Mouse (Mus musculus) heart, adult 2 months (tissue): Measurements from ENCODE around the gene Car15. TPM values are rescaled to one million over a fixed set of nuclear protein-coding genes. Genes with fewer than 3 reads are reported as not detected.

Experiments
- DNase-seq, 2 experiments: peaks; one replicate each; pipeline ENCODE4 v3.0.0; 2021
- H3K27ac ChIP-seq: fragments of 200-600 bp; 2 replicates; pipeline ENCODE4 v1.8.1; 2022
- H3K27me3 ChIP-seq: fragments of 200-500 bp; 2 replicates; pipeline ENCODE4 v1.6.1; 2012; ENCODE audit warnings: mild to moderate bottlenecking, low read length, inconsistent platforms, mixed read lengths; ENCODE audit not compliant: control insufficient read depth, insufficient read depth
- H3K36me3 ChIP-seq: fragments of 200-500 bp; 2 replicates; pipeline ENCODE4 v1.6.1; 2012; ENCODE audit warnings: low read length, inconsistent platforms; ENCODE audit not compliant: control insufficient read depth, insufficient read depth
- H3K4me1 ChIP-seq: fragments of 200-500 bp; 2 replicates; pipeline ENCODE4 v1.6.1; 2011; ENCODE audit warnings: low read length; ENCODE audit not compliant: control insufficient read depth, insufficient read depth
- H3K4me3 ChIP-seq: fragments of 200-600 bp; 2 replicates; pipeline ENCODE4 v1.8.1; 2022
- H3K79me2 ChIP-seq: fragments of 200-500 bp; replicated peaks from 2 replicates; pipeline ENCODE4 v1.6.1; 2012; ENCODE audit warnings: mild to moderate bottlenecking, inconsistent platforms, low read length, moderate library complexity, mixed read lengths; ENCODE audit not compliant: control insufficient read depth, insufficient read depth
- H3K9ac ChIP-seq: fragments of 200-500 bp; 2 replicates; pipeline ENCODE4 v1.6.1; 2012; ENCODE audit warnings: low read depth, mild to moderate bottlenecking, control low read depth, inconsistent platforms, low read length, mixed read lengths
- CTCF ChIP-seq: fragments of 200-600 bp; IDR thresholded peaks from 2 replicates; pipeline ENCODE4 v1.8.1; 2022; ENCODE audit warnings: antibody characterized with exemption, mild to moderate bottlenecking, moderate library complexity
- EP300 ChIP-seq: fragments of 200-500 bp; IDR thresholded peaks from 2 replicates; pipeline ENCODE4 v1.6.1; 2011; ENCODE audit warnings: low read depth, low read length, control low read depth; ENCODE audit not compliant: insufficient read depth
- POLR2A ChIP-seq: fragments of 200-500 bp; IDR thresholded peaks from 2 replicates; pipeline ENCODE4 v1.6.1; 2011; ENCODE audit warnings: mild to moderate bottlenecking, low read depth, low read length, control low read depth; ENCODE audit not compliant: insufficient read depth
- WGBS: fragments of 180-500 bp; shearing (Covaris S2); methylation state at CpG from one replicate; pipeline ENCODE4 v1.1.7; 2018; 5-methylcytosine and 5-hydroxymethylcytosine counted together
- intact Hi-C: fragments of 180-260 bp; cut with DNase I; formaldehyde crosslinking; loops from one replicate; pipeline ENCODE4 v1.15.1; 2025
- polyA plus RNA-seq: library from polyadenylated mRNA; depleted of rRNA; stranded (reverse); fragments of >200 nt; gene quantifications from 2 replicates; pipeline ENCODE4 v1.2.3, GENCODE M21; 2012; rRNA removed
- total RNA-seq, 2 experiments: library from RNA; stranded (reverse); gene quantifications; 2 replicates each; pipeline ENCODE4 v1.2.3; 2021

Gene Car15
- total and polyA plus RNA-seq, 3 experiments = 1.6 to 5.2 (median 2.9) TPM

DNA sequence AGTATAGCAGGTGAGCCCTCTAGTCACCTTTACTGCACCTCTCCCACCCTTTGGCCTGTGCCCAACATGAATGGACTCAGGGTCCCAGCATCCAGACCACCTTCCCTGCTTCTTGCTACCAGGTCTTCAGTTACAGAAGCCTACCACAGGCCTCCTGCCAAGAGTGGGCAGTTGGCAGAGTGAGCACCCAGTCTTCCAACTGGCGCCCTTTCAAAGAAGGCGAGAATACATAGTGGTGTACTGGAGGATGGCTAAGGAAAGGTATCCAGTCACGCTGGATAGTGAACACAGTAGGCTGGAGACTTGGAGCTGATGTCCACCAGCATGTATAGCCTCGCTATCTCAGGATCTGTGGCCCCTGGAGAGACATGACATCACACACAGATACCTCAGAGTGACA is 44.1 kb downstream of the Car15 start:
- intact Hi-C loops = no loop called here
- Histone ChIP-seq H3K27me3 (0 out of 2 replicates have a peak, but pooled peaks cover 1% of the 10 kb centered on the region), H3K79me2 (no peaks in the 10 kb centered on the region), H3K36me3 (no peaks in the 10 kb centered on the region), H3K27ac (no peak overlapping the region), H3K9ac (no peak overlapping the region), H3K4me1 (no peaks in the 10 kb centered on the region), H3K4me3 (no peak overlapping the region)
- WGBS = 85% methylated on average over 4 of the region's 4 CpGs
- TF ChIP-seq POLR2A (no peak), CTCF (no peak), EP300 (no peak)
- DNase-seq = no peak

DNA sequence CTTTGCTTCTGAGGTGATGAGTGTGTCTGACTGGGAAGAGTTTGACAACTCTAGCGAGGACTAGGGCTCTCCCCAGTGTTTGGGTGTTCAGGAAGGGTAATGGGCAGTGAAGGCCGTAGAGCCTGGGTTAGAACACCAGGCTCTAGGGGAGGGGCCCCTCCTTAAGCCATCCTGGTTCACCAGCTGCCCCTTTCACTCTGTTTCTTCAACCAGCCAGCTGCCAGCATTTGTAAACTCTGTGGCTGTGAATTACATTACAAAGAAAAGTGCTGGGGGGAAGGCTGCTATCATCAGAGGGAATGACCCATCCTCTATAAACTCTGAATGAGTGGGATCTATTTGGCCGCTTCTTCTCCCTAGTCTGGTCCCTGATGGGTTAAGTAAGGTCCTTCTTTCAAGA is 45.4 kb downstream of the Car15 start:
- no peak for TF ChIP-seq POLR2A
- TF ChIP-seq EP300 = no peak
- no peak for TF ChIP-seq CTCF
- Histone ChIP-seq H3K79me2 (no peaks in the 10 kb centered on the region), H3K27me3 (0 out of 2 replicates have a peak, but pooled peaks cover 1% of the 10 kb centered on the region), H3K27ac (no peak overlapping the region), H3K36me3 (no peaks in the 10 kb centered on the region), H3K9ac (no peak overlapping the region), H3K4me1 (no peaks in the 10 kb centered on the region), H3K4me3 (no peak overlapping the region)
- no peak for DNase-seq
- WGBS = 85% methylated on average over 3 of the region's 3 CpGs
- intact Hi-C loops = no loop called here

DNA sequence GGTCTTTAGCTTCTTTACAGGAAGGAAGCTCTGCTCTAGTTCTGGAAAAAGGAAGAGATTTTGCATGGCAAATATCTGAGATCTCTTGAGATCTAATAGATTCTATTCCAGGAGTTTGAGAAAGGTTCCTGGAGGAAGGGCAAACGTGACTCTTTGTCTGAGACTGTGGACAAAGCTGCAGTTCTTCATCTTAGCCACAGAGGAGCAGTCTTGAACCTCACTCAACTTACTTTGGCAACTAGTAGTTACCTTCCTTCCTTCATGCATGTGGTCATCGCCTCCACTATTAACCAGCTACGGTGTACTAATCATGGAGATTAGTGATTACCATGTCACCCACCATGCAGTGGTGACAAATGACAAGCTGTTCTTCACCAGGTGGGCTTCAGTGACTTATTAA is 52.8 kb downstream of the Car15 start:
- Histone ChIP-seq H3K4me1 (no peaks in the 10 kb centered on the region), H3K27me3 (no peaks in the 10 kb centered on the region), H3K36me3 (0 out of 2 replicates have a peak, but pooled peaks cover 1% of the 10 kb centered on the region), H3K4me3 (no peak overlapping the region), H3K27ac (no peak overlapping the region), H3K9ac (no peak overlapping the region), H3K79me2 (no peaks in the 10 kb centered on the region)
- intact Hi-C loops = loop anchor here (2.0 kb wide), 1 partner anchor 27 kb away; no protein-coding TSS in a partner anchor
- TF ChIP-seq CTCF (peak; percentile 73), POLR2A (no peak)
- DNase-seq = no peak
- WGBS = 46% methylated on average over 3 of the region's 3 CpGs

Other genes starting within 250 kb of the Car15 start
- 10 to 100 TPM; 16.9 to 18.4 TPM for gene Smpd4, start 219.0 kb downstream of the Car15 start, total RNA-seq
- gene Smpd4, start 219.0 kb downstream of the Car15 start, polyA plus RNA-seq = 45.9 and 46.9 TPM in 2 replicates
- gene Ccdc74a, start 191.9 kb downstream of the Car15 start, total RNA-seq = under 1 TPM; 0.26 to 0.32 TPM
- 0.16 and 0.47 TPM in 2 replicates for gene Ccdc74a, start 191.9 kb downstream of the Car15 start, polyA plus RNA-seq
- gene Med15, start 105.5 kb downstream of the Car15 start, total RNA-seq = 10 to 100 TPM; 21.5 to 24.9 TPM
- 37.3 and 44.3 TPM in 2 replicates for gene Med15, start 105.5 kb downstream of the Car15 start, polyA plus RNA-seq
- 10 to 100 TPM; 17.3 to 18.6 TPM for gene Klhl22, start 78.7 kb downstream of the Car15 start, total RNA-seq
- 23.6 and 30.2 TPM in 2 replicates for gene Klhl22, start 78.7 kb downstream of the Car15 start, polyA plus RNA-seq
- gene Scarf2, start 41.1 kb downstream of the Car15 start, total RNA-seq = 1 to 10 TPM; 4.1 to 5.2 TPM
- gene Scarf2, start 41.1 kb downstream of the Car15 start, polyA plus RNA-seq = 10.8 and 13.4 TPM in 2 replicates
- gene B830017H08Rik, start 5.2 kb downstream of the Car15 start, total RNA-seq = not detected
- gene B830017H08Rik, start 5.2 kb downstream of the Car15 start, polyA plus RNA-seq = not detected in 2 replicates
- under 1 TPM; 0.20 to 0.31 TPM for gene Gm20518, start 53.3 kb upstream of the Car15 start, total RNA-seq
- gene Gm20518, start 53.3 kb upstream of the Car15 start, polyA plus RNA-seq = 0.68 and 1.1 TPM in 2 replicates
- under 1 TPM; 0.16 TPM for gene Tssk1, start 55.9 kb upstream of the Car15 start, total RNA-seq
- gene Tssk1, start 55.9 kb upstream of the Car15 start, polyA plus RNA-seq = 0.27 and 0.29 TPM in 2 replicates
- 10 to 100 TPM; 46.5 to 55.7 TPM for gene Dgcr2, start 60.2 kb upstream of the Car15 start, total RNA-seq
- 64.3 and 77.9 TPM in 2 replicates for gene Dgcr2, start 60.2 kb upstream of the Car15 start, polyA plus RNA-seq
- not detected for gene Tssk2, start 60.3 kb upstream of the Car15 start, total RNA-seq
- gene Tssk2, start 60.3 kb upstream of the Car15 start, polyA plus RNA-seq = 0.33 and 0.44 TPM in 2 replicates
- 1 to 10 TPM; 8.0 to 8.3 TPM for gene Ess2, start 73.0 kb upstream of the Car15 start, total RNA-seq
- 11.4 and 12.6 TPM in 2 replicates for gene Ess2, start 73.0 kb upstream of the Car15 start, polyA plus RNA-seq
- not detected for gene Gsc2, start 76.7 kb upstream of the Car15 start, total RNA-seq
- gene Gsc2, start 76.7 kb upstream of the Car15 start, polyA plus RNA-seq = not detected in 2 replicates
- gene Slc25a1, start 89.9 kb upstream of the Car15 start, total RNA-seq = 1 to 10 TPM; 6.8 to 7.3 TPM
- 32.3 and 65.5 TPM in 2 replicates for gene Slc25a1, start 89.9 kb upstream of the Car15 start, polyA plus RNA-seq
- gene Vpreb2, start 142.1 kb upstream of the Car15 start, total RNA-seq = not detected
- gene Vpreb2, start 142.1 kb upstream of the Car15 start, polyA plus RNA-seq = not detected in 2 replicates
- gene Dgcr6, start 214.5 kb upstream of the Car15 start, total RNA-seq = 10 to 100 TPM; 41.4 TPM
- gene Dgcr6, start 214.5 kb upstream of the Car15 start, polyA plus RNA-seq = 46.7 and 48.8 TPM in 2 replicates